Mouse (Mus musculus): ENCODE measurements around the gene Gale. TPM values are rescaled to one million over a fixed set of nuclear protein-coding genes. Genes with fewer than 3 reads are reported as not detected.
A peak's percentile ranks its signal among the peaks of the same experiment; 100 is the strongest.

Gale gene
- 10 to 100 TPM; 22.4 to 24.1 TPM for total RNA-seq (2021)

DNA sequence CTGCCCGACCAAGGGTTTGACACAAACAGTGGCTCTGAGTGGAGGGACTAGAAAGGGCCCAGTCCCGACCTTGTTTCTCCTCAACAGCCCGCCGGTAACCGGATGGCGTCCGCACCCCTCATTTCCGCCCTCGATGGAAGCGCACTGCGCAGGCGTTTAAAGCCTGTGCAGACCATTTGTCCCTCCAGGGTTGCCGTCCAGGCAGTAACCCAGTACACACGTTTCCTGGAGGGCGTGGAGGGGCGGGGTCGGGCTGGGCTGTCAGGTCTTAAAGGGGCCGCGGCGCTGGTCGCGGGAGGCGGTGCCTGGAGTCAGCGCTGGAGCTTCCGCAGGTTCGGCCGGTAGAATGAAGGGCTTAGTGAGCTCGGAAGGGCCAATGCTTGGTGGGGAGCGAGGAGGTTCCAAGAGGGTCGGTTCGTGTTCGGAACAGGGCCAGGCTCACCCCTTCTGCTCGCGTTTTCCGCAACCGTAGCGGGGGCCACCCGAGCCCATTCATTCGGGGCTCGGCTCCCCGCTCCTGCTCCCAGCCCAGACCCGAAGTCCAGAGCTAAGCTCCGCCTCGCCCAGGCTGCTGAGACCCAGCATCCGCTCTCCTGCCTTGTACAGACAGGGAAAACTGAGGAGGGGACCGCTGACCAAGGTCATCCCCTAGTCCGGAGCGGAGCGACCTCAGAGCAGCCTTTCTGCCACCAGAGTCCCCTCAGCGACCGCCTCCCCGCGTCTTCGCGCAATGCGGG lies at the start of gene Gale:
Gale (plus strand) TSS at position 271 of the 737 bp plus-strand sequence.
- peak; percentile 95 for DNase-seq (ENCODE audit: low spot score in 2 of 2)
- intact Hi-C loops (cut with DNase I), result no loop called here

DNA sequence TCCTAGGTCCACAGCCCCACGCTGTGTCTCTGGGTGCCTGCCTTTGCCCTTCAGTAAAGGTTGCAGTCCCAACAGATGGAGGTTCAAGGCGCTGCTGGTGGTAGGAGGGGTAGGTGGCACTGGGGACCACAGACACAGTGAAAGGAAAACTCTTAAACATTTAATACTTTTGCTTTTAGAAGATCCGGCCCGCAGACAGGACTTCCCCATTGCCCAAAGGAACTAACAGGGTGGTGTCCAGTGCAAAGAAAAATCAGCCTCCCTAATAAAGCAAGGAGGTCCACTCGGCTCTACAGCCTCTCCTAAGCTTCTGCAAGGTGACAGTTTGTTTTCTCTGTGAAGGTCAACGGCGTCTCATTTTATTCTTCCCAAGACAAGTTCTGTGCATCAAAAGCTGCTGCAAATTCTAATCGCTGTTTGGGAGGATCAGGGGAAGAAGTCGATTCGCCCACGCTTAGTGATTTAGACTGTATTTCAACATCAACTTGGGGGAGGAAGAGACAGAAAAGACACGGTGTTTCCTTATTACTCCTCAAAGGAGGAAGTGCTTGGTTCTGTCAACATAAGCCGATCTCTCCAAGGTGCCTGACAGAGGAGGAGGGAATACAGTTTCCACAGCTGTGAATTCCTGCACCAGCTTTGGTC lies 44.8 kb upstream of the Gale start:
- no peak for DNase-seq (ENCODE audit: low spot score in 2 of 2)
- intact Hi-C loops (cut with DNase I), result no loop called here

DNA sequence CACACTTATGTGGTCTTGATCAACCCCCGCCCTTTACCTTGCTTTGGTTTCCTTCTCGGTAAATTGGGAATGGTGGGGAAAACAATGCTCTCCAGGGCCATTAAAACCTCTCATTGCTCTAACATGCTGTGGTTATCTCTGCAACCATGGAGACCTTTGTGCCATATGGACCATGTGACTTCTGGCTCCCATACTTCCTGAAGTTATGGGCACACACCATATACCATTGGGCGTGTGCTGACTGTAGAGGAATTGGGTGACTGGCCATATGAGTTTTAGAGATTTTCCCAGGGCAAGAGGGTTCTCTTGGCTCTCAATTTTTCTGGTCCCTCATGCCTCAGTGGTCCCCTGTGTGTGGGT lies 44.3 kb upstream of the Gale start:
- intact Hi-C loops (cut with DNase I), result no loop called here
- DNase-seq (ENCODE audit: low spot score in 2 of 2), result no peak

DNA sequence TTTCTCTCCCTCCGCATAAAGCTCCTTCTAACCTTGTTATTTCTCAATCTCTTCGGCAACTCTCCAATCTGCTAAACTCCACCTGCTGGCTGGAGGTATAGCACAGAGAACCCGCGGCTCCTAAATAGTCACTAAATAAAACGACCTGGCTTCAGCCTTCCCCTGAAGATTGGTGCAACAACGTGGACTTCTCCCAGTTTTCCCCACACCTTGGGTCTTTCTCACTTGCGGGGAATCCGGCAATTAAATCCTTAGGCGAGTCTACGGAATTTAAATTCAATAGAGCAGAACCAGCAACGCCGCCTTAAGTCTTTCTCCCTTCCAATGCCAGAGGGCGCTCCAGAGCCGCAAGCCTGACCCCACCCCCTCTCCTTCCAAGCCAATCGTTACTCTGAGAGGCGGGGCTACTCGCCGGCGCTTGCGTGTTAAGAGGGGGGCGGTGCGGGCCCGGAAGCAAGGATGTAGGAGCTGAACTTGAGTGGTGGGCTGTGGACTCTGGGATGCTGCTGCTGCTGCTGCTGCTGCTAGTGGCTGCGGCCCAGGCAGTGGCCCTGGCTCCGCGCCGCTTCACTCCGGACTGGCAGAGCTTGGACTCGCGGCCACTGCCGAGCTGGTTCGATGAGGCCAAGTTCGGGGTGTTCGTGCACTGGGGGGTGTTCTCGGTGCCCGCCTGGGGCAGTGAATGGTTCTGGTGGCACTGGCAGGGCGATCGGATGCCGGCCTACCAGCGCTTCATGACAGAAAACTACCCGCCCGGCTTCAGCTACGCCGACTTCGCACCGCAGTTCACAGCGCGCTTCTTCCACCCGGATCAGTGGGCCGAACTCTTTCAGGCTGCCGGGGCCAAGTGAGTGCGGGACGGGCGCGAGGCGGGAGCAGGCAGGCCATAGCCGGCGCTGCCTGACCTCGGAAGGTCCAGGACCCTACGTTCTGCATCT lies 43.0 kb upstream of the Gale start, which contains the start of gene Fuca1:
Fuca1 (plus strand) TSS at position 432 of the 938 bp plus-strand sequence.
- peak; percentile 92 to 93 for DNase-seq (ENCODE audit: low spot score in 2 of 2)
- intact Hi-C loops (cut with DNase I), result loop anchor here (5.0 kb wide), 2 partner anchors 33 to 118 kb away; no protein-coding TSS in a partner anchor

DNA sequence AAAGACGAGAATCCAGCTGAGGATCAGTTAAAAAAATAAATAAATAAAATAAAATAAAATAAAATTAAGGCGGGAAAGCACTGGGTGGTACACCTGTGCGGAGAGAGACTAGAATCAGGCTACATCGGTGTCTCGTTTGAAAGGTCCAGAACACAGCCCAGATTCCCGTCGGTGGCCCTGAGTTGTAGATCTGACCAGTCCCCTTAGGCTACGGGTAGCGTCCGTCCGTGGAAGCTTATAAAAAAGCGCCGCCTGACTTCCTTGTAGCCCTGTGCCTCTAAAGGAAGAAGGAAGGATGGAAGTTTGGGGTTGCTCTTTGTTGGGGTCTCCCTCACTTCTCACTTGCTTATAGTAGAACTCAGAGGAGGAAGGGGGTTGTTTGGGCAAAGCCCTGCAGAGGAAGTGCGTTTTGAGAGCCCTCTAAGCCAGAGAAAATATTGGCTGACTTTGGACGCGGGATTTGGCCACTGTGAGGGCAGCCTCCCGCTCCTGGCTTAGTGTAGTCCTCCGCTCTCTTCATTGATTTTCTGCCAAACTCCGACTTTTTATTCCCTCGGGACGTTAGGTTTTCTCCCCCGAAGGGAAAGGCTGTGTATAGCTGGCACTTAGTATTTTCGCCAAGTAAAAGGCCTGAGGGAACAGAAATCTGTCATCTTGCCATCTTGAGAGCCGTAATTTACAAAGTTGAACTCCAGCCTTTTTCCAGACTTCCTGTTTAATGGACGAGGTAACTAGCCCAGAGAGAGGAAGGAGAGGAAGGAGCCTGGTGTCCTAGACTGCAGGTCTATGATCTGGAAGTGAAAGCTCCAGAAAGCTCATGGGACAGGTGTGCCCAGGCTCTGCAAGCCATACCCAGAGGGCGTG lies 42.0 kb upstream of the Gale start:
- DNase-seq (ENCODE audit: low spot score in 2 of 2), result no peak
- intact Hi-C loops (cut with DNase I), result loop anchor here (5.0 kb wide), 2 partner anchors 34 to 119 kb away; no protein-coding TSS in a partner anchor

DNA sequence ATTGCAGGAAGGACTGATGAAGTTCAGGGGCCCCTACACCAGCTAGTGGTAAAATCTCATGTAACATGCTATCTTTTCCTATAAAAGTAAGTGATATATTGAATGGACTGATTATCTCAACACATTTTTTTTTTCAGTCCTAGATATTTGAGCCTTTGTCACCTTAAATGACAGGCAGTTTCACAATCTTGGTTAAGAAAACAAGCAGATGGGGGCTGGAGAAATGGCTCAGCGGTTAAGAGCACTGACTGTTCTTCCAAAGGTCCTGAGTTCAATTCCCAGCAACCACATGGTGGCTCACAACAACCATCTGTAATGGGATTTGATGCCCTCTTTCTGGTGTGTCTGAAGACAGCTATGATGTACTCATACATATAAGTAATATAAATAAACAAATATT lies 41.3 kb upstream of the Gale start:
- no peak for DNase-seq (ENCODE audit: low spot score in 2 of 2)
- intact Hi-C loops (cut with DNase I), result loop anchor here (5.0 kb wide), 2 partner anchors 35 to 120 kb away; no protein-coding TSS in a partner anchor

DNA sequence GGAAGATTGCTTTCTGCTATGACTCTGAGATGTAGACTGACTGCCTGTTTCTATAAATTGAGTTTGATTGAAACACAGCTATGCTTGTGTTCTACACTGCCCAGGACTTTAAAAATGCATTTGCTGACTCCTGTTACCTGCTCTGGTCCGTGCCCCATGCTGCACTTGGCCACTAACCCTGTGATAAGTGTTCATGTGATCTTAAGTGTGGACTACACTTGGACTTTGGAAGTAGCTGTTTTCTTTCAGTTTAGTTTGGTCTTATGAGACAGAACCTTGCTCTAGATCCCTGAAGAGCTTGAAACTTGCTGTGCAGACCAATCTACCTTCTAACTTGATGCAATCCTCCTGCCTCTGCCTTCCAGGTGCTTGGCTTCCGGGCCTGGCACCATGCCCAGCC lies 39.1 kb upstream of the Gale start:
- intact Hi-C loops (cut with DNase I), result loop anchor here (5.0 kb wide), 2 partner anchors 37 to 122 kb away; no protein-coding TSS in a partner anchor
- no peak for DNase-seq (ENCODE audit: low spot score in 2 of 2)

DNA sequence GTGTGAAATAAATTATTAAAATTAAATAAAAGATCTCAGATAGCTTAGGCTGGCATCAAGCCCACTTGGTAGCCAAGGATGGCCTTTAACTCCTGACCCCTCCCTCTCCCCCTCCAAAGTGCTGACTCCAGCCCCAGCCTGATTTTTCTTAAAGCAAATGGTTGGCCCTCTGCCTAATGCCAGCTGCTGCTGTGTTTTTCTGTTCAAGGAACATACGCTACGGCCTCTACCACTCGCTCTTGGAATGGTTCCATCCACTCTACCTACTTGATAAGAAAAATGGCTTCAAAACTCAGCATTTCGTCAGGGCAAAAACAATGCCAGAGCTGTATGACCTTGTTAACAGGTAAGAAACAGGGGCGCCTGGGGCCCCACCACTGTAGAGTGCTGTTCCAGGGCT lies 38.2 kb upstream of the Gale start:
- intact Hi-C loops (cut with DNase I), result no loop called here
- DNase-seq (ENCODE audit: low spot score in 2 of 2), result no peak

DNA sequence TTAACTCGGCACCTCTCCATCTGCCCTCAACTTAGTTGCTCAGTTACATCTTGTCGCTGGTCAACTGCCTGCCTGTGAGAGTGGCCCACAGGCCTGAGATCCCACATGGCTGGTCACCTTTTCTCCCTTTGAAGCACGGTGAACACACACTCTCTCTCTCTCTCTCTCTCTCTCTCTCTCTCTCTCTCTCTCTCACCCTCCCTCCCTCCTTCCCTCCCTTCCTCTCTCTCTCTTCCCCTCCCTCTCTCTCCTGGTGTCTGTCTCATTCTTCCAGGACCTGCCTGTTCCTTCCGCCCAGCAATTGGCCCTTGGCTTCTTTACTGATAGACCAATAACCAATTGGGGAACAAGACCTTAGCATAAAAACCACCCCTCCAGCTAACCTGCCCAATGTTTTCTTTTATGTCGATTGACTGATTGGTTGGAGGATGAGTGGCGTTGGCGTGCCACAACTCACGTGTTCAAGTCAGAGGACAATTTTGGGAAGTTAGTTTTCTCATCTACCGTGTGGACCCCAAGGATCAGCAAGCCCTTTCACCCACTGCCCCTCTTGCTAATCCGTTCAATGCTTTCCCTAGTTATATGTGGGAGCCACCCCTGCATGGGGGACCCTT lies 37.2 kb upstream of the Gale start:
- DNase-seq (ENCODE audit: low spot score in 2 of 2), result no peak
- intact Hi-C loops (cut with DNase I), result no loop called here

DNA sequence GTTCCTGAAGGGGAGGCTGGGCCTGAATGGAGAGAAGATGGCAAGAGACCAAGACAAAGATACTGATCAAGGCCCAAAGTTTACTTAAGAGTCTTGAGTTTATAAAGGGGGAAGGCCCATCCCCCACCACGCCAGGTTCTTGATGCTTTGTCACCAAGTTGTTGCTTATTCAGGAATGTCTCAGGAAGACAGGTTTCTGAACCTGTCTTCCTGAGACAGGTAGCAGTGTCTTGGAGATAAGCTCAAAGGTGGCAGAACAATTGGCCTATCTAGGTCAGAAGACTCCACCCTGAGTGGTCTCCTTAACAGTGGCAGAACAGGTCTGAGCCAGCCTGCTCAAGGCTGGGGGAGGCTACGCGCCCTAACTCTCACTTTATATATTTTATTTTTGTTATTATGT lies 36.7 kb upstream of the Gale start:
- no peak for DNase-seq (ENCODE audit: low spot score in 2 of 2)
- intact Hi-C loops (cut with DNase I), result no loop called here

DNA sequence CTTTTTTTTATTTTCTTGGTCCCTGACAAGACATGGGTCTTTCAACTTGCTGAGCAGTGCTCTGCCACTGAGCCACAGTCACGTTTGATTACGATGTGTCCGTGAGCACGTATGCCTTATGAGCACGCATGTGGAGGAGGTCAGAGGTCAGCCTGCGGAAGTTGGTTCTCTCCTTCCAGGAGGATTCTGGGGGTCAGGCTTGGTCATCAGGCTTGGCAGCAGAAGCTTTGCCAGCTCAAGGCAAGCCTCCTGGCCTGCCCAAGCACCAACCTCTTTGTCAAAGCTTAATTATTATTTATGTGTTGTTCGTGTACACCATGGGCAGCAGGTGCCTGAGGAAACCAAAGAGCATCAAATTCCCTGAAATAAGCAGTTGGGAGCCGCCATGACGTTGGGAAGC lies 35.2 kb upstream of the Gale start:
- intact Hi-C loops (cut with DNase I), result no loop called here
- DNase-seq (ENCODE audit: low spot score in 2 of 2), result no peak

DNA sequence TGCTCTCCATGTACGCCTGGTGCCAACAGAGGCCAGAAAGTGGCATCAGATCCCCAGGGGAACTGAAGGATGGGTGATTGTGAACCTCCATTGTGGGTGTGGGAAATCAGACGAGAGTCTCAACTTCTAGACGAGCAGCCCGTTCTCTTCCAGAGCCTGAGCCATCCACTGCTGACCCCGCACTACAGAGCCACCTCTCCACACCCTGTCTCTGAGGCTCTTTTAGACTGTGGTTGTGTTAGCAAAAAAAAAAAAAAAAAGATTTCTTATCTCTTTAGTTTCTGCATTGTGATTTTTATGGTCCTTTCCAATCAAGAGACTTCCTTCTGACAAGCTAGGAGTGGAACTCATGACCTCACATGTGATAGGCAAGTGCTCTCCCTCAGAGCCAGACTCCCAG lies 34.1 kb upstream of the Gale start:
- no peak for DNase-seq (ENCODE audit: low spot score in 2 of 2)
- intact Hi-C loops (cut with DNase I), result no loop called here

DNA sequence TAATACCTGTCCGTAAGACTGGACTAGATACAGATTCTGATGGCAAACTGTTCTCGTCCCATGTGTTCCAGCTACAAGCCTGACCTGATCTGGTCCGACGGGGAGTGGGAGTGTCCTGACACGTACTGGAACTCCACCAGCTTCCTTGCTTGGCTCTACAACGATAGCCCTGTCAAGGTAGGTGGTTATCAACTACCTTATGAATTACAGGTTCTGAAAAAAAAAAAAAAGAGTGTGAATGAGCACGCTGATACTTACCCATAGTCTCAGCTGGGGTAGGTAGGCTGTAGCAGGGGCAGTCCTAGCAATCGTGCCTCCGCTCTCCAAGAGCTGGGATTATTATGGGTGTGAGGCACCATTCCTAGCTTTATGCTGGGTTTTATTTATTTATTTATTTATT lies 33.7 kb upstream of the Gale start:
- intact Hi-C loops (cut with DNase I), result loop anchor here (2.0 kb wide), 1 partner anchor 39 kb away; no protein-coding TSS in a partner anchor

DNA sequence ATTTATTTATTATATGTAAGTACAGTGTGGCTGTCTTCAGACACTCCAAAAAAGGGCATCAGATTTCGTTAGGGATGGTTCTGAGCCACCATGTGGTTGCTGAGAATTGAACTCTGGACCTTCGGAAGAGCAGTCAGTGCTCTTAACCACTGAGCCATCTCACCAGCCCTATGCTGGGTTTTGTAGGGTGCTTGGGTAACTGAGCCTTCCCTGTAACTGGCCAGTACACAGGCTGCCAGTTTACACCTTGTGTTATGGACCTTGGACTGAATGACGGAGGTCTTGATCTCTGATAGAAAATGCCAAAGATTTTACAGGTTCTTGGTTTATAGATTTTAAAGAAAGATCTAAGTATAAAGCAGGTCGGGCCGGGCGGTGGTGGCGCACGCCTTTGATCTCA lies 33.3 kb upstream of the Gale start:
- intact Hi-C loops (cut with DNase I), result loop anchor here (2.0 kb wide), 1 partner anchor 39 kb away; no protein-coding TSS in a partner anchor
- DNase-seq (ENCODE audit: low spot score in 2 of 2), result no peak

More for the DNA sequence above, 33.7 kb upstream of the Gale start:
- DNase-seq (ENCODE audit: low spot score in 2 of 2), result no peak

DNA sequence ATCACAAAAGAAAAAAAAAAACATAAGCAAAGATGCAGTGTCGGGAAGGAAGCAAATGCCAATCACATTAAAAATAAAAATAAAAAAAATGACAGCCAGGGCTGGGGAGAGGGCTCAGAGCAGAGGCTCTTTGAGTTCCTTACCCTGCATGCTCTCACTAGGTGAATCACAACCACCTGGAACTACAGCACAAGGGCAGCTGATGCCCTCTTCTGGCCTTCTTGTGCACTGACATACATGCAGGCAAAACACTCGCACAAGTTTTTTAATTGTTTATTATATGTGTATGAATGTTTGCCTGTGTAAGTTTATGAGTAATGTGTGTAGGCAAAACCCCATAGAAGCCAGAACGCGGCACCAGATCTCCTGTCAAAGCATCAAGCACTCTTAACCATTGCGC lies 31.7 kb upstream of the Gale start:
- intact Hi-C loops (cut with DNase I), result loop anchor here (2.0 kb wide), 1 partner anchor 41 kb away; no protein-coding TSS in a partner anchor
- no peak for DNase-seq (ENCODE audit: low spot score in 2 of 2)

DNA sequence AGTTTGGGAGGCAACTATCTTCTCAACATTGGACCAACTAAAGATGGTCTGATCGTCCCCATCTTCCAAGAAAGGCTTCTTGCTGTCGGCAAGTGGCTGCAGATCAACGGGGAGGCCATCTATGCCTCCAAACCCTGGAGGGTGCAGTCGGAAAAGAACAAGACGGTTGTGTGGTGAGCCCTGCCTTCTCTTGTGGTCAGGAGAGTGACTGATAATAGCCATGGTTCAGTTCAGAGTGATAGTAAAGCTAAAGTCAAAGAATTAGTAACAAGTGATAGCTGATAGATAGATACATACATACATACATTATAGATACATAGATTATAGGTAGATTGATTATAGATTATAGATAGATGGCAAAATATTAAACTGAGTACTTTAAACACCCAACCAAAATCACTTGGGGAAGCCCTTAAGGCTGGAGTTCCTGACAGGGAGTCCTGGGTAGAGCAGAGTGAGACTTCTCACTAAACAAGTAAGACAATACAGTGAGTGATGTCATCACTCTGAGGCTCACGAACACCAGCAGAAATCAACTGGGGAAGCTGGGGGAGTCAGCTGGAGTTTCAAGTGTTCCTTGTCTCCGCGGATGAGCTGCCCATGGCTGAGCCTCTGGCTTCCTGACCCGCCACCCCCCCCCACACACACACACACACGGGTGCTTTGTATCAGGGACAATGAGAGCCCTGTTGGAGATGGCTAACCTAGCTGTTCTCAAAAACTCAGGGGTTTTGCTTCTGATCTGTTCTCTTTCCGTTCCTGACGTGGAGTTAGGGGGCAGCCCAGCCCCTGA lies 28.6 kb upstream of the Gale start:
- intact Hi-C loops (cut with DNase I), result no loop called here
- DNase-seq (ENCODE audit: low spot score in 2 of 2), result no peak

DNA sequence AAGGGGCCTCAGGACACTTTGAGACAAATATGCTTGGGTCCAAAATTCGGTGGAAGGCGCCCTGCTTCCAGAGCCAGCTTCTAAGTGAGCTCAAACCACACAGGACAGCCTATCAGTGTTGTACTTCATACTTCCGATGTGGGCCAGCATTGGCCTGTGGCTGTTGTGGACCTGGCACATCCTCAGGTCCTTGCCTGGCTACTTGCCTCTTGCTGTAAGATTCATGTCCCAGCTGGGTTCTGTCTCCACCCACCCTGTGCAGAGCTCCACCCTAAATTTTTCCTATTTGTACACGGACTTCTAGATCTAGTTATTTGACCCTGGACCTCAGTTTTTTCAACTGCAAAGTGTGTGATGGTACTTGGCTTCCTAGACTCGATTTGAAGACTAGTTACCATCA lies 28.0 kb upstream of the Gale start:
- DNase-seq (ENCODE audit: low spot score in 2 of 2), result no peak
- intact Hi-C loops (cut with DNase I), result no loop called here

DNA sequence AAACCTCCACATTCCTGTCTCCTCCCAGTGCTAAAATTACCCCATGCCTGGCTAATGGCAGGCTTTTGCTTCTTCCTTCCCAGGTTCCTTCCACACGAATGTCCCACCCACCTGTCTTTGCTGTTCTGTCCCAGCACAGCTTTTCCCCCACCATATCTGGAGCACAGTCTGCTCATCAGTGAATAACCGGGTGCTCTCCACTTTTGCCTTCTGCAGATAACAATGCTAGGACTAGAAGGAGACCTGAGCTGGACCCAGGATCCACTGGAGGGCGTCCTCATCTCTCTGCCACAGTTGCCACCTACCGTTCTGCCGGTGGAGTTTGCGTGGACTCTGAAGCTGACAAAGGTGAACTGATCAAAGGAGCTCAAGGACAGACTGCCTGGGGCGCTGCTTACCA lies 24.7 kb upstream of the Gale start:
- no peak for DNase-seq (ENCODE audit: low spot score in 2 of 2)
- intact Hi-C loops (cut with DNase I), result no loop called here
